ENCODE assay signal across 18 mouse cellular contexts in the genomic region with DNA sequence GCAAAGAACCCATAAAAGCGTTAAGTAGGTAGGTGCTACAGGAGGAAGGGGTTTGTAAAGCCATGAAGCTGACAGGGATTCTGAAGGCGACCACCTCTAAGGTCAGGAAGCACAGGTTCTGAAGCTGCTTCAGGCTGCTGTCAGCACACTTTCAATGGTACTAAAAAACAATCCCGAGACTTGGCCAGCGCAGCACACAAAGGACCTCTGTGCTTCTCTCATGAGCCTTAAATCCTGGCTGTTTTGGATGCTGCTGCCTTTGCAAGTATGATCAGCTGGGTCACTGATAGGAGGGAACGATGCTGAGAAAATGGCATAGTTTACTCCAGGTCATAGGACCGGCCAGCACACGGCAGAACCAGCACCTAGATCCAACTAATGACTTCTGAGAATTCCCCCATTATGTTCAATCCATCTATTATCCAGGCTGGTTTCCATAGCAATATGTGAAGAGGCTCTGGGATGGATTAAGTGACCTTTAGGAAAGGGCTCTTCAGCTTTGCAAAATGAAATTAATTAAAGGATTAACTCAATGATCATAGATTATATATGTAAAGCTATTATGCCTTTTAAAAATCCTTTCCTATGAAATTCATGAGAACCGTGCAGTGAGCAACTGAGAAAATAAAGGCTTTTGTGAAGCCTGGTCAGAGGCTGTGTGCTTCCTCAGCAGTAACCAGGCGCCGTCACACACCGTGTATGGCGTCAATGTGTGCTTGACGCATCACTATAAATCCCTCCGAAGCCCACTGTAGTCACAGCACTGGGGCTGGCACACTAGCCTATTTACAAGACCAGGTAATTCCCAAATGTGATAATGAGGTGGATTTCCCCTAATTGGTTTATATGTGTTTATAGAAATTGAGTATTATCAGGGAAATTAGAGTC.
DNase-seq lines count a peak whose midpoint lies in the region; ATAC-seq and TF ChIP-seq lines count a peak whose summit lies in the region.
"Had no signal": no experiment of that assay in that cellular context is flagged by ENCODE, and none has a peak within 500 bp of the region (broad histone marks: within the 10 kb centered on the region; RNA-seq: fewer than 3 reads in every experiment).

No protein-coding gene starts in this region.

- ATAC-seq in embryonic facial prominence, embryonic 11.5 days (replicated peaks; ENCODE audit: insufficient number of reproducible peaks, low FRiP score, low TSS enrichment, low read depth) = 0 out of 2 replicates have a peak, but pooled peaks have one; percentile 56
- peak; percentile 82 for ATAC-seq in forebrain, embryonic 13.5 days
- ATAC-seq in hindbrain, embryonic 15.5 days (ENCODE audit: low FRiP score, low read depth) = no peak
- peak; percentile 60; the same call in 1 of the 2 replicates for ATAC-seq in midbrain, postnatal 0 days (ENCODE audit: low FRiP score)
- no peak for ATAC-seq in kidney, embryonic 15.5 days (replicated peaks; ENCODE audit: low FRiP score)
- ATAC-seq: inflammation-experienced regulatory T-cells, adult 6 months; Patski had no signal

- no peak for TF ChIP-seq CTCF in midbrain, postnatal 0 days (IDR thresholded peaks at IDR 0.05)

- H3K36me3 ChIP-seq in embryonic facial prominence, embryonic 11.5 days (replicated peaks; ENCODE audit: control insufficient read depth, insufficient read depth, low read depth, low read length) = no peaks in the 10 kb centered on the region
- peaks cover 27% of the 10 kb centered on the region for H3K36me3 ChIP-seq in embryonic facial prominence, embryonic 10.5 days (replicated peaks)
- peaks cover 13% of the 10 kb centered on the region; the same call in 1 of the 2 replicates for H3K36me3 ChIP-seq in forebrain, embryonic 13.5 days (ENCODE audit: poor library complexity, severe bottlenecking)
- no peaks in the 10 kb centered on the region for H3K36me3 ChIP-seq in hindbrain, embryonic 15.5 days
- H3K36me3 ChIP-seq in midbrain, postnatal 0 days (ENCODE audit: insufficient read depth, low read length) = no peaks in the 10 kb centered on the region
- H3K36me3 ChIP-seq in kidney, embryonic 15.5 days = peaks cover 6% of the 10 kb centered on the region; the same call in 1 of the 2 replicates

- no peak overlapping the region for H3K4me2 ChIP-seq in embryonic facial prominence, embryonic 11.5 days (ENCODE audit: low read depth, low read length)
- H3K4me2 ChIP-seq in forebrain, embryonic 13.5 days = peak overlapping the region; percentile 16; the same call in 1 of the 2 replicates
- H3K4me2 ChIP-seq in hindbrain, embryonic 15.5 days = no peak overlapping the region
- H3K4me2 ChIP-seq in midbrain, postnatal 0 days (ENCODE audit: low read depth, low read length, poor library complexity, severe bottlenecking) = no peak overlapping the region
- no peak overlapping the region for H3K4me2 ChIP-seq in kidney, embryonic 15.5 days
- H3K4me2 ChIP-seq: heart, embryonic 15.5 days had no signal

- H3K4me1 ChIP-seq in embryonic facial prominence, embryonic 11.5 days (ENCODE audit: control insufficient read depth, insufficient read depth, low read length) = no peaks in the 10 kb centered on the region
- no peaks in the 10 kb centered on the region for H3K4me1 ChIP-seq in embryonic facial prominence, embryonic 10.5 days
- peaks cover 15% of the 10 kb centered on the region for H3K4me1 ChIP-seq in forebrain, embryonic 13.5 days
- peaks cover 7% of the 10 kb centered on the region; the same call in 1 of the 2 replicates for H3K4me1 ChIP-seq in hindbrain, embryonic 15.5 days (replicated peaks)
- H3K4me1 ChIP-seq in midbrain, postnatal 0 days (ENCODE audit: insufficient read depth, low read length) = peaks cover 8% of the 10 kb centered on the region
- no peaks in the 10 kb centered on the region for H3K4me1 ChIP-seq in kidney, embryonic 15.5 days

- no peak overlapping the region for H3K4me3 ChIP-seq in embryonic facial prominence, embryonic 11.5 days (ENCODE audit: low read depth, low read length)
- no peak overlapping the region for H3K4me3 ChIP-seq in embryonic facial prominence, embryonic 10.5 days
- H3K4me3 ChIP-seq in forebrain, embryonic 13.5 days = no peak overlapping the region
- H3K4me3 ChIP-seq in hindbrain, embryonic 15.5 days = no peak overlapping the region
- no peak overlapping the region for H3K4me3 ChIP-seq in midbrain, postnatal 0 days (ENCODE audit: low read depth, low read length)
- no peak overlapping the region for H3K4me3 ChIP-seq in kidney, embryonic 15.5 days (replicated peaks)
- H3K4me3 ChIP-seq: erythroblast, embryonic 14.5 days; heart, embryonic 15.5 days had no signal

- H3K27ac ChIP-seq in embryonic facial prominence, embryonic 11.5 days (replicated peaks; ENCODE audit: low read depth, low read length) = no peak overlapping the region
- H3K27ac ChIP-seq in embryonic facial prominence, embryonic 10.5 days (replicated peaks) = no peak overlapping the region
- peak overlapping the region; percentile 19; the same call in 1 of the 2 replicates for H3K27ac ChIP-seq in forebrain, embryonic 13.5 days
- 0 out of 2 replicates have a peak overlapping the region, but pooled peaks have one; percentile 27 for H3K27ac ChIP-seq in hindbrain, embryonic 15.5 days (replicated peaks)
- H3K27ac ChIP-seq in midbrain, postnatal 0 days (ENCODE audit: low read depth, low read length) = peak overlapping the region; percentile 47
- no peak overlapping the region for H3K27ac ChIP-seq in kidney, embryonic 15.5 days
- H3K27ac ChIP-seq: heart, embryonic 15.5 days had no signal

- H3K27me3 ChIP-seq in embryonic facial prominence, embryonic 11.5 days (ENCODE audit: control insufficient read depth, insufficient read depth, low read length) = no peaks in the 10 kb centered on the region
- no peaks in the 10 kb centered on the region for H3K27me3 ChIP-seq in embryonic facial prominence, embryonic 10.5 days (replicated peaks; ENCODE audit: low read depth, poor library complexity, severe bottlenecking)
- H3K27me3 ChIP-seq in forebrain, embryonic 13.5 days = 0 out of 2 replicates have a peak, but pooled peaks cover 6% of the 10 kb centered on the region
- no peaks in the 10 kb centered on the region for H3K27me3 ChIP-seq in hindbrain, embryonic 15.5 days
- no peaks in the 10 kb centered on the region for H3K27me3 ChIP-seq in midbrain, postnatal 0 days (ENCODE audit: insufficient read depth, low read length)
- no peaks in the 10 kb centered on the region for H3K27me3 ChIP-seq in kidney, embryonic 15.5 days
- H3K27me3 ChIP-seq: heart, embryonic 15.5 days; Patski had no signal

- intact Hi-C loops in left cerebral cortex, postnatal 10 days (cut with DNase I) = no loop called here

- DNase-seq in embryonic facial prominence, embryonic 11.5 days (ENCODE audit: low spot score) = no peak
- DNase-seq in embryonic facial prominence, embryonic 10.5 days (ENCODE audit: low spot score) = no peak
- peak; percentile 21 for DNase-seq in midbrain, postnatal 0 days (ENCODE audit: low spot score)
- no peak for DNase-seq in left cerebral cortex, adult 9 months (ENCODE audit: low spot score in 2 of 2)
- DNase-seq in left cerebral cortex, postnatal 10 days (ENCODE audit: extremely low spot score in 1 of 2, low spot score in 2 of 2) = no peak
- DNase-seq: cerebellum, adult 11-12 months; kidney, postnatal 10 days; layer of hippocampus, adult 9-11 months; liver; lung, adult 2 months; thymus, adult 18-20 months had no signal

- no peaks in the 10 kb centered on the region for H3K9me3 ChIP-seq in embryonic facial prominence, embryonic 11.5 days (replicated peaks; ENCODE audit: control insufficient read depth, low read length)
- no peaks in the 10 kb centered on the region for H3K9me3 ChIP-seq in embryonic facial prominence, embryonic 10.5 days
- H3K9me3 ChIP-seq in forebrain, embryonic 13.5 days (replicated peaks) = no peaks in the 10 kb centered on the region
- H3K9me3 ChIP-seq in hindbrain, embryonic 15.5 days = no peaks in the 10 kb centered on the region
- H3K9me3 ChIP-seq in midbrain, postnatal 0 days (ENCODE audit: low read length) = no peaks in the 10 kb centered on the region
- no peaks in the 10 kb centered on the region for H3K9me3 ChIP-seq in kidney, embryonic 15.5 days (replicated peaks)
- H3K9me3 ChIP-seq: heart, embryonic 15.5 days had no signal

- 73% methylated on average over 14 of the region's 14 CpGs for WGBS in embryonic facial prominence, embryonic 11.5 days
- WGBS in embryonic facial prominence, embryonic 10.5 days = 74% methylated on average over 14 of the region's 14 CpGs
- WGBS in forebrain, embryonic 13.5 days = 11% methylated on average over 14 of the region's 14 CpGs
- 44% methylated on average over 14 of the region's 14 CpGs for WGBS in hindbrain, embryonic 15.5 days
- 19% methylated on average over 14 of the region's 14 CpGs for WGBS in midbrain, postnatal 0 days
- 90% methylated on average over 14 of the region's 14 CpGs for WGBS in kidney, embryonic 15.5 days

- H3K9ac ChIP-seq in embryonic facial prominence, embryonic 11.5 days (replicated peaks; ENCODE audit: low read length) = no peak overlapping the region
- no peak overlapping the region for H3K9ac ChIP-seq in forebrain, embryonic 13.5 days
- H3K9ac ChIP-seq in hindbrain, embryonic 15.5 days = no peak overlapping the region
- no peak overlapping the region for H3K9ac ChIP-seq in midbrain, postnatal 0 days (replicated peaks; ENCODE audit: low read length, poor library complexity, severe bottlenecking)
- no peak overlapping the region for H3K9ac ChIP-seq in kidney, embryonic 15.5 days
- H3K9ac ChIP-seq: heart, embryonic 15.5 days had no signal

Comparison
In these comparisons a context has a peak if more than half of its experiments do, and no peak if none do; other contexts are left out.
1. ATAC-seq: peak in embryonic facial prominence, embryonic 11.5 days (single experiment), forebrain, embryonic 13.5 days (single experiment) and midbrain, postnatal 0 days (single experiment); none in hindbrain, embryonic 15.5 days (single experiment) and kidney, embryonic 15.5 days (single experiment).
2. H3K27ac ChIP-seq: peak in forebrain, embryonic 13.5 days (single experiment), hindbrain, embryonic 15.5 days (single experiment) and midbrain, postnatal 0 days (single experiment); none in embryonic facial prominence, embryonic 11.5 days (single experiment), embryonic facial prominence, embryonic 10.5 days (single experiment) and kidney, embryonic 15.5 days (single experiment).